ENCODE assay signal across 26 mouse cellular contexts in genomic region chr2:109822993-109823830, GRCm38 (mm10).
DNase-seq lines count a peak whose midpoint lies in the region; ATAC-seq and TF ChIP-seq lines count a peak whose summit lies in the region.
"Had no signal": no experiment of that assay in that cellular context is flagged by ENCODE, and none has a peak within 500 bp of the region (broad histone marks: within the 10 kb centered on the region; RNA-seq: fewer than 3 reads in every experiment).

No protein-coding gene starts in this region.

- no peak overlapping the region for H3K4me3 ChIP-seq in midbrain, embryonic 13.5 days (replicated peaks)
- H3K4me3 ChIP-seq in midbrain, embryonic 10.5 days = no peak overlapping the region
- H3K4me3 ChIP-seq in hindbrain, embryonic 14.5 days (replicated peaks; ENCODE audit: low read length) = no peak overlapping the region
- no peak overlapping the region for H3K4me3 ChIP-seq in midbrain, postnatal 0 days (ENCODE audit: low read depth, low read length)
- H3K4me3 ChIP-seq: erythroblast, embryonic 14.5 days; forebrain, embryonic 13.5 days; heart, embryonic 15.5 days; limb, embryonic 10.5 days; liver, embryonic 15.5 days; lung, embryonic 15.5 days had no signal

- DNase-seq in midbrain, embryonic 10.5 days (ENCODE audit: low spot score) = no peak
- peak; percentile 98 for DNase-seq in Muller cell, postnatal 12 days (ENCODE audit: inconsistent ontology term)
- no peak for DNase-seq in hindbrain, embryonic 14.5 days (ENCODE audit: low spot score)
- DNase-seq in midbrain, postnatal 0 days (ENCODE audit: low spot score) = no peak
- no peak for DNase-seq in right cerebral cortex, adult 18-20 months
- no peak for DNase-seq in cerebellum, adult 9-10 months
- no peak for DNase-seq in urinary bladder, postnatal 25 days (ENCODE audit: low spot score)
- DNase-seq: adrenal gland, postnatal 14 days; cerebellum, adult 8-10 months; gastrocnemius, postnatal 36 days; heart, postnatal 36 days; kidney, adult 2 months; kidney, postnatal 10 days; liver; lung, postnatal 4 days; thymus, adult 2 months; thymus, postnatal 4 days had no signal

- 82% methylated on average over 4 of the region's 4 CpGs for WGBS in midbrain, embryonic 13.5 days
- WGBS in midbrain, embryonic 10.5 days = 87% methylated on average over 4 of the region's 4 CpGs
- 75% methylated on average over 4 of the region's 4 CpGs for WGBS in hindbrain, embryonic 14.5 days
- WGBS in midbrain, postnatal 0 days = 80% methylated on average over 4 of the region's 4 CpGs

- H3K27ac ChIP-seq in midbrain, embryonic 13.5 days = no peak overlapping the region
- no peak overlapping the region for H3K27ac ChIP-seq in midbrain, embryonic 10.5 days (replicated peaks)
- H3K27ac ChIP-seq in hindbrain, embryonic 14.5 days = no peak overlapping the region
- H3K27ac ChIP-seq in midbrain, postnatal 0 days (ENCODE audit: low read depth, low read length) = no peak overlapping the region
- H3K27ac ChIP-seq: forebrain, embryonic 13.5 days; heart, embryonic 15.5 days; limb, embryonic 10.5 days; liver, embryonic 15.5 days; lung, embryonic 15.5 days had no signal

- no peak for TF ChIP-seq CTCF in midbrain, postnatal 0 days (IDR thresholded peaks at IDR 0.05)

- H3K4me2 ChIP-seq in midbrain, embryonic 13.5 days (replicated peaks) = no peak overlapping the region
- no peak overlapping the region for H3K4me2 ChIP-seq in hindbrain, embryonic 14.5 days (replicated peaks)
- no peak overlapping the region for H3K4me2 ChIP-seq in midbrain, postnatal 0 days (ENCODE audit: low read depth, low read length, poor library complexity, severe bottlenecking)
- H3K4me2 ChIP-seq: forebrain, embryonic 13.5 days; heart, embryonic 15.5 days; liver, embryonic 15.5 days; lung, embryonic 15.5 days had no signal

- H3K4me1 ChIP-seq in midbrain, embryonic 13.5 days (replicated peaks) = no peaks in the 10 kb centered on the region
- H3K4me1 ChIP-seq in midbrain, embryonic 10.5 days = no peaks in the 10 kb centered on the region
- H3K4me1 ChIP-seq in hindbrain, embryonic 14.5 days (replicated peaks; ENCODE audit: control insufficient read depth, insufficient read depth, low read length) = no peaks in the 10 kb centered on the region; the same call in 1 of the 2 replicates
- H3K4me1 ChIP-seq in midbrain, postnatal 0 days (ENCODE audit: insufficient read depth, low read length) = no peaks in the 10 kb centered on the region
- H3K4me1 ChIP-seq: heart, embryonic 15.5 days; limb, embryonic 10.5 days; liver, embryonic 15.5 days had no signal

- H3K9ac ChIP-seq in midbrain, embryonic 13.5 days (replicated peaks) = no peak overlapping the region
- no peak overlapping the region for H3K9ac ChIP-seq in hindbrain, embryonic 14.5 days
- no peak overlapping the region for H3K9ac ChIP-seq in midbrain, postnatal 0 days (replicated peaks; ENCODE audit: low read length, poor library complexity, severe bottlenecking)
- H3K9ac ChIP-seq: forebrain, embryonic 13.5 days; heart, embryonic 15.5 days; liver, embryonic 15.5 days; lung, embryonic 15.5 days had no signal

- H3K27me3 ChIP-seq in midbrain, embryonic 13.5 days = no peaks in the 10 kb centered on the region
- H3K27me3 ChIP-seq in midbrain, embryonic 10.5 days (ENCODE audit: low read depth, poor library complexity, severe bottlenecking) = no peaks in the 10 kb centered on the region
- no peaks in the 10 kb centered on the region for H3K27me3 ChIP-seq in hindbrain, embryonic 14.5 days (ENCODE audit: control insufficient read depth, insufficient read depth, low read length)
- no peaks in the 10 kb centered on the region for H3K27me3 ChIP-seq in midbrain, postnatal 0 days (ENCODE audit: insufficient read depth, low read length)
- H3K27me3 ChIP-seq: CH12.LX; forebrain, embryonic 13.5 days; heart, embryonic 15.5 days; liver, embryonic 15.5 days; lung, embryonic 15.5 days had no signal

- H3K9me3 ChIP-seq in midbrain, embryonic 13.5 days = no peaks in the 10 kb centered on the region
- no peaks in the 10 kb centered on the region for H3K9me3 ChIP-seq in midbrain, embryonic 10.5 days (replicated peaks)
- H3K9me3 ChIP-seq in hindbrain, embryonic 14.5 days (ENCODE audit: control insufficient read depth, low read length) = no peaks in the 10 kb centered on the region
- H3K9me3 ChIP-seq in midbrain, postnatal 0 days (ENCODE audit: low read length) = no peaks in the 10 kb centered on the region
- H3K9me3 ChIP-seq: forebrain, embryonic 13.5 days; G1E; heart, embryonic 15.5 days; limb, embryonic 10.5 days; liver, embryonic 15.5 days; lung, embryonic 15.5 days had no signal

- no peaks in the 10 kb centered on the region for H3K36me3 ChIP-seq in midbrain, embryonic 13.5 days
- H3K36me3 ChIP-seq in midbrain, embryonic 10.5 days = no peaks in the 10 kb centered on the region
- H3K36me3 ChIP-seq in hindbrain, embryonic 14.5 days (replicated peaks; ENCODE audit: control insufficient read depth, insufficient read depth) = no peaks in the 10 kb centered on the region
- no peaks in the 10 kb centered on the region for H3K36me3 ChIP-seq in midbrain, postnatal 0 days (ENCODE audit: insufficient read depth, low read length)
- H3K36me3 ChIP-seq: G1E; heart, embryonic 15.5 days; limb, embryonic 10.5 days; liver, embryonic 15.5 days; lung, embryonic 15.5 days had no signal

- ATAC-seq in midbrain, embryonic 13.5 days = peak; percentile 78
- ATAC-seq in hindbrain, embryonic 14.5 days (ENCODE audit: low FRiP score) = peak; percentile 69
- peak; percentile 58; the same call in 1 of the 2 replicates for ATAC-seq in midbrain, postnatal 0 days (ENCODE audit: low FRiP score)
- ATAC-seq: forebrain, embryonic 13.5 days had no signal
